Mouse (Mus musculus) midbrain, embryonic 10.5 days (tissue): ENCODE data around the gene Mier3. TPM values are rescaled to one million over a fixed set of nuclear protein-coding genes. Genes with fewer than 3 reads are reported as not detected.

Experiments
- DNase-seq: peaks from one replicate; pipeline ENCODE4 v3.0.0-alpha.2; 2017; ENCODE audit warnings: low spot score
- H3K27ac ChIP-seq: fragments of 300-500 bp; sonication (generic); replicated peaks from 2 replicates; pipeline ENCODE4 v1.5.1; 2016; ENCODE audit warnings: mild to moderate bottlenecking
- H3K27me3 ChIP-seq: fragments of 300-500 bp; sonication (generic); 2 replicates; pipeline ENCODE4 v1.6.1; 2016; ENCODE audit warnings: low read depth, mild to moderate bottlenecking; ENCODE audit not compliant: poor library complexity, severe bottlenecking
- H3K36me3 ChIP-seq: fragments of 300-500 bp; sonication (generic); 2 replicates; pipeline ENCODE4 v1.6.1; 2016; ENCODE audit warnings: mild to moderate bottlenecking, moderate library complexity
- H3K4me1 ChIP-seq: fragments of 300-500 bp; sonication (generic); 2 replicates; pipeline ENCODE4 v1.6.1; 2016
- H3K4me3 ChIP-seq: fragments of 300-500 bp; sonication (generic); 2 replicates; pipeline ENCODE4 v1.5.1; 2016; ENCODE audit warnings: mild to moderate bottlenecking, moderate library complexity
- H3K9me3 ChIP-seq: fragments of 300-500 bp; sonication (generic); replicated peaks from 2 replicates; pipeline ENCODE4 v1.6.1; 2016; ENCODE audit warnings: mild to moderate bottlenecking
- WGBS: fragments of 180-500 bp; shearing (Covaris S2); methylation state at CpG from one replicate; pipeline ENCODE4 v1.1.7; 2016; 5-methylcytosine and 5-hydroxymethylcytosine counted together
- polyA plus RNA-seq: library from polyadenylated mRNA; unstranded; fragments of >200 nt; fragmentation: Nextera tagmentation; extraction: Ambion mirVana; gene quantifications from 2 replicates; pipeline ENCODE4 v1.2.1, GENCODE M21; 2016

Gene Mier3
- polyA plus RNA-seq, 1 experiment from 2014 or later: 18.2 TPM

- Histone ChIP-seq H3K27me3 (no peaks in the 10 kb centered on the region), H3K9me3 (no peaks in the 10 kb centered on the region; the same call in 1 of the 2 replicates), H3K27ac (no peak overlapping the region), H3K36me3 (peaks cover 98% of the 10 kb centered on the region), H3K4me1 (no peaks in the 10 kb centered on the region), H3K4me3 (no peak overlapping the region)
- WGBS: 98% methylated on average over 18 of the region's 18 CpGs
- DNase-seq: no peak
These were observed 74.6 kb downstream of the Mier3 start for GRCm38 (mm10) chr13:111755377-111755776.

GRCm38 (mm10) chr13:111755937-111756336, 75.2 kb downstream of the Mier3 start:
- Histone ChIP-seq H3K9me3 (no peaks in the 10 kb centered on the region; the same call in 1 of the 2 replicates), H3K4me1 (no peaks in the 10 kb centered on the region), H3K27ac (no peak overlapping the region), H3K27me3 (no peaks in the 10 kb centered on the region), H3K4me3 (no peak overlapping the region), H3K36me3 (peaks cover 98% of the 10 kb centered on the region)
- no peak for DNase-seq
- 93% methylated on average over 15 of the region's 15 CpGs for WGBS

- Histone ChIP-seq H3K9me3 (no peaks in the 10 kb centered on the region; the same call in 1 of the 2 replicates), H3K27me3 (no peaks in the 10 kb centered on the region), H3K4me3 (no peak overlapping the region), H3K27ac (no peak overlapping the region), H3K36me3 (peaks cover 100% of the 10 kb centered on the region), H3K4me1 (no peaks in the 10 kb centered on the region)
- 93% methylated on average over 6 of the region's 6 CpGs for WGBS
- no peak for DNase-seq
These were observed 76.2 kb downstream of the Mier3 start for GRCm38 (mm10) chr13:111756986-111757385.

GRCm38 (mm10) chr13:111762526-111762925, 81.7 kb downstream of the Mier3 start:
- no peaks in the 10 kb centered on the region for H3K4me1 ChIP-seq
- 93% methylated on average over 12 of the region's 12 CpGs for WGBS
- no peak for DNase-seq
- no peak overlapping the region for H3K4me3 ChIP-seq
- no peak overlapping the region for H3K27ac ChIP-seq
- no peaks in the 10 kb centered on the region for H3K27me3 ChIP-seq
- peaks cover 98% of the 10 kb centered on the region for H3K36me3 ChIP-seq
- no peaks in the 10 kb centered on the region for H3K9me3 ChIP-seq

Other genes with a start within 250 kb of the Mier3 start
- 97.9 and 102 TPM in 2 replicates for gene Gpbp1, start 190.9 kb upstream of the Mier3 start, polyA plus RNA-seq
- not detected in 2 replicates for gene Gm49496, start 131.0 kb upstream of the Mier3 start, polyA plus RNA-seq
- gene Gm10198, start 88.2 kb upstream of the Mier3 start, polyA plus RNA-seq: not detected in 2 replicates
- 10.5 and 10.7 TPM in 2 replicates for gene Map3k1, start 128.0 kb downstream of the Mier3 start, polyA plus RNA-seq